In the genomic region with DNA sequence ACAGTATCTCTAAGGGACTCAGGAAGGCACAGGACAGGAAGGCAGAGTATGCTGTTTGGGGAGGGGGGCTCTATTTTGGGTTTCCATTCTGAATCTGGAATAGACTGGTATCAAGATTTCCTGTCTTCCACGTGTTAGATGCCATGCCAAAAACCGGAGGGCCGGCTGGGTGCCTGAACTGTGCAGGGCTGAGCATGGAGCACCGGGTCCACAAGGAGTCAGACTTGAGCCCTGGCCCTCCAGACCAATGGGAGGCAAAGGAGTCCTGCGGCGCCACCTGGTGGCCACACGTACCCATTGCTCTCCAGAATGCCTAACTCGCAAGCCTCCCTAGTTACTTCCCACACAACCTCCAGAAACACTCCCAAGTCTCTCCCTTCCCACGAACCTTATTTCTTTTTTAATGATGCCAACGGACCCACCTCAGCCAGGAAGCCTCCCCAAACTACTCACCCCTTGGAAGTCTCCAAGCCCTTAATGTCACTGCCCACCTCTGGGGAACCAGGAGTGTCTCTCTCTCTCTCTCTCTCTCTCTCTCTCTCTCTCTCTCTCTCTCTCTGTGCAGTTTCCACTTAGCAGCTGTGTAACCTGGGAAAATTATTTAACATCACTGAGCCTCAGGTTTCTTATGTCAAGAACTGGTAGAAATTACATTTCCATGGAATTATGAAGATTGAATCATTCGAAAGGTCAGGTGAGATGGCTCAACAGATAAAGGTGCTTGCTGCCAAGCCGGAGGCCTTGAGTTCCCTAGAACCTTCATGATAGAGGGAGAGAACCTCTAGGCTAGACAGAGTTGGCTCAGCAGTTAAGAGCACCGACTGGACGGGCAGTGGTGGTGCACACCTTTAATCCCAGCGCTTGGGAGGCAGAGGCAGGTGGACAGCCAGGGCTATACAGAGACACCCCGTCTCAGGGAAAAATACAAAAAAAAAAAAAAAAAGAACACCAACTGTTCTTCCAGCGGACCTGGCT, we compare ENCODE assay signal across 8 mouse cellular contexts. TPM values are rescaled to one million over a fixed set of nuclear protein-coding genes. Genes with fewer than 3 reads are reported as not detected.
DNase-seq lines count a peak whose midpoint lies in the region; ATAC-seq and TF ChIP-seq lines count a peak whose summit lies in the region.

No protein-coding gene starts in this region.

- H3K4me2 ChIP-seq in forebrain, embryonic 12.5 days: peak overlapping the region; percentile 33
- H3K4me2 ChIP-seq in heart, postnatal 0 days (ENCODE audit: low read depth, low read length): no peak overlapping the region
- H3K4me2 ChIP-seq in neural tube, embryonic 15.5 days: peak overlapping the region; percentile 42

- H3K4me1 ChIP-seq in forebrain, embryonic 12.5 days: peaks cover 54% of the 10 kb centered on the region
- H3K4me1 ChIP-seq in heart, postnatal 0 days (ENCODE audit: control insufficient read depth, insufficient read depth): peaks cover 28% of the 10 kb centered on the region
- H3K4me1 ChIP-seq in neural tube, embryonic 15.5 days: peaks cover 50% of the 10 kb centered on the region

- no peak overlapping the region; the same call in 1 of the 2 replicates for H3K27ac ChIP-seq in forebrain, embryonic 12.5 days
- H3K27ac ChIP-seq in heart, postnatal 0 days (ENCODE audit: low read depth): no peak overlapping the region
- H3K27ac ChIP-seq in neural tube, embryonic 15.5 days (replicated peaks): peak overlapping the region; percentile 9; the same call in 1 of the 2 replicates

- ATAC-seq in forebrain, embryonic 12.5 days (ENCODE audit: low FRiP score): peak; percentile 67
- ATAC-seq in heart, postnatal 0 days (ENCODE audit: insufficient read depth, low read depth): peak; percentile 86
- peak; percentile 65 for ATAC-seq in neural tube, embryonic 15.5 days (ENCODE audit: low FRiP score)

- DNase-seq in CD8-positive naive resting alpha-beta T cell, adult 2 months (ENCODE audit: low read depth in 2 of 2, low spot score in 2 of 2): peak; percentile 74
- DNase-seq in c-Kit-positive CD71-negative TER-119-negative erythroid progenitor cells, embryonic 14.5 days (ENCODE audit: low read depth): peak; percentile 88
- DNase-seq in heart, postnatal 0 days (ENCODE audit: low spot score): peak; percentile 94
- peak; percentile 91 to 94 for DNase-seq in kidney, postnatal 36 days
- DNase-seq in lung, adult 18-20 months: peak; percentile 85 to 90
- DNase-seq in testis, postnatal 10 days (ENCODE audit: low spot score): peak; percentile 92

- TF ChIP-seq EP300 in heart, postnatal 0 days (IDR thresholded peaks at IDR 0.05; ENCODE audit: low read depth): no peak

- H3K36me3 ChIP-seq in forebrain, embryonic 12.5 days (replicated peaks): peaks cover 20% of the 10 kb centered on the region
- no peaks in the 10 kb centered on the region; the same call in 1 of the 2 replicates for H3K36me3 ChIP-seq in heart, postnatal 0 days (replicated peaks; ENCODE audit: control insufficient read depth, insufficient read depth, low read length)
- H3K36me3 ChIP-seq in neural tube, embryonic 15.5 days: 0 out of 2 replicates have a peak, but pooled peaks cover 8% of the 10 kb centered on the region

- WGBS in forebrain, embryonic 12.5 days: 29% methylated on average over 17 of the region's 17 CpGs
- WGBS in heart, postnatal 0 days: 34% methylated on average over 17 of the region's 17 CpGs
- WGBS in neural tube, embryonic 15.5 days: 34% methylated on average over 17 of the region's 17 CpGs

- H3K27me3 ChIP-seq in forebrain, embryonic 12.5 days: no peaks in the 10 kb centered on the region
- H3K27me3 ChIP-seq in heart, postnatal 0 days (ENCODE audit: control insufficient read depth, insufficient read depth, low read length): no peaks in the 10 kb centered on the region
- H3K27me3 ChIP-seq in neural tube, embryonic 15.5 days (replicated peaks): no peaks in the 10 kb centered on the region

- no peaks in the 10 kb centered on the region for H3K9me3 ChIP-seq in forebrain, embryonic 12.5 days
- H3K9me3 ChIP-seq in heart, postnatal 0 days (replicated peaks; ENCODE audit: control insufficient read depth, low read length): no peaks in the 10 kb centered on the region
- no peaks in the 10 kb centered on the region for H3K9me3 ChIP-seq in neural tube, embryonic 15.5 days (replicated peaks)

- TF ChIP-seq CTCF in heart, postnatal 0 days (IDR thresholded peaks at IDR 0.05; ENCODE audit: low read depth): peak; percentile 99

- H3K4me3 ChIP-seq in forebrain, embryonic 12.5 days (replicated peaks): peak overlapping the region; percentile 10; the same call in 1 of the 2 replicates
- no peak overlapping the region for H3K4me3 ChIP-seq in heart, postnatal 0 days (ENCODE audit: low read depth, low read length)
- no peak overlapping the region for H3K4me3 ChIP-seq in neural tube, embryonic 15.5 days (replicated peaks)

- peak overlapping the region; percentile 36; the same call in 1 of the 2 replicates for H3K9ac ChIP-seq in forebrain, embryonic 12.5 days
- no peak overlapping the region for H3K9ac ChIP-seq in heart, postnatal 0 days (replicated peaks; ENCODE audit: low read depth, low read length)
- peak overlapping the region; percentile 20; the same call in 1 of the 2 replicates for H3K9ac ChIP-seq in neural tube, embryonic 15.5 days (replicated peaks)

RNA-seq across cellular contexts. Expression of a gene that starts 5.8 kb away (rescaled TPM):
- 51.0 and 53.2 TPM in 2 replicates for polyA plus RNA-seq in forebrain, embryonic 12.5 days (2016; fragmentation: Nextera tagmentation; extraction: Ambion mirVana)
- total RNA-seq in heart, postnatal 0 days (2014; rRNA removed; ENCODE audit: low replicate concordance): 6.0 and 9.7 TPM in 2 replicates
- polyA plus RNA-seq in heart, postnatal 0 days (2015; fragmentation: Nextera tagmentation; extraction: Ambion mirVana): 2.6 and 2.7 TPM in 2 replicates
- 18.6 and 19.2 TPM in 2 replicates for polyA plus RNA-seq in neural tube, embryonic 15.5 days (2015; fragmentation: Nextera tagmentation; extraction: Ambion mirVana)

RNA-seq across cellular contexts. Expression of a gene that starts 16.7 kb away (rescaled TPM):
- 23.2 and 25.8 TPM in 2 replicates for polyA plus RNA-seq in forebrain, embryonic 12.5 days (2016; fragmentation: Nextera tagmentation; extraction: Ambion mirVana)
- 156 and 210 TPM in 2 replicates for total RNA-seq in heart, postnatal 0 days (2014; rRNA removed; ENCODE audit: low replicate concordance)
- polyA plus RNA-seq in heart, postnatal 0 days (2015; fragmentation: Nextera tagmentation; extraction: Ambion mirVana): 109 and 122 TPM in 2 replicates
- 70.3 and 78.7 TPM in 2 replicates for polyA plus RNA-seq in neural tube, embryonic 15.5 days (2015; fragmentation: Nextera tagmentation; extraction: Ambion mirVana)

RNA-seq across cellular contexts. Expression of a gene that starts 21.7 kb away (rescaled TPM):
- 0.82 and 1.2 TPM in 2 replicates for polyA plus RNA-seq in forebrain, embryonic 12.5 days (2016; fragmentation: Nextera tagmentation; extraction: Ambion mirVana)
- total RNA-seq in heart, postnatal 0 days (2014; rRNA removed; ENCODE audit: low replicate concordance): 0.39 and 2.5 TPM in 2 replicates
- 0.16 TPM in 1 of 2 replicates, not detected in the other for polyA plus RNA-seq in heart, postnatal 0 days (2015; fragmentation: Nextera tagmentation; extraction: Ambion mirVana)
- polyA plus RNA-seq in neural tube, embryonic 15.5 days (2015; fragmentation: Nextera tagmentation; extraction: Ambion mirVana): 0.29 and 4.1 TPM in 2 replicates

RNA-seq across cellular contexts. Expression of a gene that starts 26.4 kb away (rescaled TPM):
- 137 and 138 TPM in 2 replicates for polyA plus RNA-seq in forebrain, embryonic 12.5 days (2016; fragmentation: Nextera tagmentation; extraction: Ambion mirVana)
- total RNA-seq in heart, postnatal 0 days (2014; rRNA removed; ENCODE audit: low replicate concordance): 3.6 and 34.6 TPM in 2 replicates
- 131 and 136 TPM in 2 replicates for polyA plus RNA-seq in heart, postnatal 0 days (2015; fragmentation: Nextera tagmentation; extraction: Ambion mirVana)
- polyA plus RNA-seq in neural tube, embryonic 15.5 days (2015; fragmentation: Nextera tagmentation; extraction: Ambion mirVana): 189 and 193 TPM in 2 replicates

RNA-seq across cellular contexts. Expression of a gene that starts 27.1 kb away (rescaled TPM):
- polyA plus RNA-seq in forebrain, embryonic 12.5 days (2016; fragmentation: Nextera tagmentation; extraction: Ambion mirVana): 64.1 and 64.4 TPM in 2 replicates
- total RNA-seq in heart, postnatal 0 days (2014; rRNA removed; ENCODE audit: low replicate concordance): 74.9 and 82.4 TPM in 2 replicates
- polyA plus RNA-seq in heart, postnatal 0 days (2015; fragmentation: Nextera tagmentation; extraction: Ambion mirVana): 18.3 and 19.0 TPM in 2 replicates
- polyA plus RNA-seq in neural tube, embryonic 15.5 days (2015; fragmentation: Nextera tagmentation; extraction: Ambion mirVana): 39.2 and 40.1 TPM in 2 replicates
